Mouse (Mus musculus) erythroblast, embryonic 14.5 days (primary cell): ENCODE results near the gene Leap2. TPM values are rescaled to one million over a fixed set of nuclear protein-coding genes. Genes with fewer than 3 reads are reported as not detected.

Experiments
- H3K27me3 ChIP-seq: 2 replicates; pipeline ENCODE4 v1.6.1; 2012; ENCODE audit warnings: inconsistent platforms; ENCODE audit not compliant: control insufficient read depth
- H3K36me3 ChIP-seq: 2 replicates; pipeline ENCODE4 v1.6.1; 2012; ENCODE audit warnings: mild to moderate bottlenecking, inconsistent platforms; ENCODE audit not compliant: control insufficient read depth
- H3K4me1 ChIP-seq: 2 replicates; pipeline ENCODE4 v1.6.1; 2012; ENCODE audit warnings: inconsistent platforms; ENCODE audit not compliant: control insufficient read depth
- H3K4me3 ChIP-seq: replicated peaks from 2 replicates; pipeline ENCODE3; 2012; ENCODE audit warnings: moderate library complexity, mild to moderate bottlenecking, inconsistent platforms
- H3K9me3 ChIP-seq: 2 replicates; pipeline ENCODE4 v1.6.1; 2012; ENCODE audit warnings: low read length, inconsistent platforms, mixed read lengths; ENCODE audit not compliant: control insufficient read depth
- GATA1 ChIP-seq: IDR thresholded peaks from 2 replicates; pipeline ENCODE4 v1.6.1; 2012; ENCODE audit warnings: low read length, inconsistent platforms, mixed read lengths
- TAL1 ChIP-seq: IDR thresholded peaks from 3 replicates; pipeline ENCODE4 v1.6.1; 2012; ENCODE audit warnings: low read length, inconsistent platforms, mixed read lengths
- polyA plus RNA-seq: library from polyadenylated mRNA; stranded (reverse); fragments of >175 nt; gene quantifications from 2 replicates; pipeline ENCODE4 v1.2.3, GENCODE M21; 2012

Gene Leap2
- polyA plus RNA-seq, 1 experiment = not detected

- no peak for TF ChIP-seq TAL1
- TF ChIP-seq GATA1 = no peak
- Histone ChIP-seq H3K27me3 (peaks cover 20% of the 10 kb centered on the region), H3K4me1 (peaks cover 14% of the 10 kb centered on the region), H3K36me3 (no peaks in the 10 kb centered on the region), H3K4me3 (no peak overlapping the region), H3K9me3 (no peaks in the 10 kb centered on the region)
These were observed 23.2 kb upstream of the Leap2 start for GRCm38 (mm10) chr11:53446183-53446582.

GRCm38 (mm10) chr11:53445562-53445961 lies 22.6 kb upstream of the Leap2 start:
- Histone ChIP-seq H3K4me3 (no peak overlapping the region), H3K27me3 (peaks cover 14% of the 10 kb centered on the region), H3K4me1 (peaks cover 14% of the 10 kb centered on the region), H3K36me3 (no peaks in the 10 kb centered on the region), H3K9me3 (no peaks in the 10 kb centered on the region)
- TF ChIP-seq GATA1 (no peak), TAL1 (no peak)

GRCm38 (mm10) chr11:53443861-53444260 lies 20.9 kb upstream of the Leap2 start:
- Histone ChIP-seq H3K27me3 (no peaks in the 10 kb centered on the region), H3K36me3 (no peaks in the 10 kb centered on the region), H3K9me3 (no peaks in the 10 kb centered on the region), H3K4me1 (peaks cover 14% of the 10 kb centered on the region), H3K4me3 (no peak overlapping the region)
- TF ChIP-seq TAL1 (no peak), GATA1 (no peak)

- no peaks in the 10 kb centered on the region for H3K27me3 ChIP-seq
- H3K4me3 ChIP-seq = no peak overlapping the region
- H3K4me1 ChIP-seq = peaks cover 14% of the 10 kb centered on the region
- no peak for TF ChIP-seq TAL1
- TF ChIP-seq GATA1 = no peak
- no peaks in the 10 kb centered on the region for H3K9me3 ChIP-seq
- H3K36me3 ChIP-seq = no peaks in the 10 kb centered on the region
These were observed 19.0 kb upstream of the Leap2 start for GRCm38 (mm10) chr11:53441921-53442320.

GRCm38 (mm10) chr11:53436338-53436737 lies 13.4 kb upstream of the Leap2 start:
- H3K4me1 ChIP-seq = peaks cover 34% of the 10 kb centered on the region
- no peaks in the 10 kb centered on the region for H3K9me3 ChIP-seq
- no peaks in the 10 kb centered on the region for H3K27me3 ChIP-seq
- no peak overlapping the region for H3K4me3 ChIP-seq
- no peak for TF ChIP-seq TAL1
- no peak for TF ChIP-seq GATA1
- H3K36me3 ChIP-seq = no peaks in the 10 kb centered on the region

GRCm38 (mm10) chr11:53435504-53435903 lies 12.5 kb upstream of the Leap2 start:
- Histone ChIP-seq H3K36me3 (no peaks in the 10 kb centered on the region), H3K4me3 (no peak overlapping the region), H3K27me3 (no peaks in the 10 kb centered on the region), H3K4me1 (peaks cover 37% of the 10 kb centered on the region), H3K9me3 (no peaks in the 10 kb centered on the region)
- no peak for TF ChIP-seq TAL1
- TF ChIP-seq GATA1 = no peak

GRCm38 (mm10) chr11:53433057-53433456 lies 10.1 kb upstream of the Leap2 start:
- peaks cover 55% of the 10 kb centered on the region for H3K4me1 ChIP-seq
- H3K27me3 ChIP-seq = no peaks in the 10 kb centered on the region
- H3K9me3 ChIP-seq = no peaks in the 10 kb centered on the region
- H3K36me3 ChIP-seq = peaks cover 15% of the 10 kb centered on the region
- TF ChIP-seq TAL1 = no peak
- no peak; the same call in 1 of the 2 replicates for TF ChIP-seq GATA1
- H3K4me3 ChIP-seq = no peak overlapping the region

GRCm38 (mm10) chr11:53431347-53432056 lies 8.5 kb upstream of the Leap2 start:
- Histone ChIP-seq H3K9me3 (no peaks in the 10 kb centered on the region), H3K27me3 (no peaks in the 10 kb centered on the region), H3K4me3 (peak overlapping the region; percentile 99), H3K36me3 (peaks cover 27% of the 10 kb centered on the region), H3K4me1 (peaks cover 55% of the 10 kb centered on the region)
- TF ChIP-seq TAL1 (no peak), GATA1 (peak; percentile 31; the same call in 1 of the 2 replicates)

GRCm38 (mm10) chr11:53430670-53431346 lies 7.8 kb upstream of the Leap2 start, which contains the start of the genes Uqcrq and Gdf9:
Gene Uqcrq, minus strand, starts transcription at chr11:53430831.
Gene Gdf9, plus strand, starts transcription at chr11:53431023.
- H3K9me3 ChIP-seq = no peaks in the 10 kb centered on the region
- TF ChIP-seq TAL1 = no peak
- no peak for TF ChIP-seq GATA1
- peak within 1 kb of the TSS; percentile 99 for H3K4me3 ChIP-seq
- H3K4me1 ChIP-seq = peaks cover 53% of the 10 kb centered on the region
- H3K27me3 ChIP-seq = no peaks in the 10 kb centered on the region
- peaks cover 30% of the 10 kb centered on the region for H3K36me3 ChIP-seq
